Mouse (Mus musculus): ENCODE results near the gene 1110032F04Rik. TPM values are rescaled to one million over a fixed set of nuclear protein-coding genes. Genes with fewer than 3 reads are reported as not detected.

The 1110032F04Rik gene
- 5.1 and 5.3 TPM in 2 replicates for polyA plus RNA-seq (2015; fragmentation: Nextera tagmentation; extraction: Ambion mirVana)

GRCm38 (mm10) chr3:68869211-68869690 lies at the start of gene 1110032F04Rik:
Gene 1110032F04Rik, plus strand, starts transcription at chr3:68869586.
- H3K27ac ChIP-seq (replicated peaks) = peak within 1 kb of the TSS; percentile 77
- under 1% methylated on average over 58 of the region's 62 CpGs for WGBS
- peak within 1 kb of the TSS; percentile 90 for H3K4me2 ChIP-seq
- H3K27me3 ChIP-seq (replicated peaks) = no peaks in the 10 kb centered on the region
- peak within 1 kb of the TSS; percentile 71 for H3K9ac ChIP-seq (replicated peaks)
- peak within 1 kb of the TSS; percentile 75 for H3K4me3 ChIP-seq (replicated peaks)
- H3K4me1 ChIP-seq = peaks cover 19% of the 10 kb centered on the region
- peak; percentile 85 for ATAC-seq (ENCODE audit: low FRiP score)
- H3K9me3 ChIP-seq (replicated peaks) = no peaks in the 10 kb centered on the region
- no peaks in the 10 kb centered on the region for H3K36me3 ChIP-seq

DNA sequence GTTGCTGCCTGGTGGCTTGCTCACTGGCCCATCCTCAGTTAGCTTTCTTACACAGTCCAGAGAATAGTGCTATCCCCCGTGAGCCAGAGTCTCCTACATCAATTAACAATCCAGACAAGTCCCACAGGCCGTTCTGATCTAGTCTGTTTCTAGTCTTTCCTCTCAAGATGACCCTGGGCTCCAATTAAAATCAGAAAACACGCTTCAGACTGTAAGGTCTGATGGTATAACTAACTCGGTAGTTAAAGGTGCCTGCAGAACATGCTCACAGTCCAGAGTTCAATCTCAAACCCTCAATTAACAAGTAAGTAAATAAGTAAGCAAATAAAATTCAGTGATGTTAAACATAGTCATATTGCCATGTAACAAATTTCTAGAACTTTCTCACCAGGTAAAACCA lies 48.0 kb upstream of the 1110032F04Rik start:
- H3K4me3 ChIP-seq (replicated peaks) = no peak overlapping the region
- H3K27me3 ChIP-seq (replicated peaks) = no peaks in the 10 kb centered on the region
- WGBS = 55% methylated on average over 4 of the region's 4 CpGs
- no peaks in the 10 kb centered on the region for H3K36me3 ChIP-seq
- ATAC-seq (ENCODE audit: low FRiP score) = no peak
- no peak overlapping the region for H3K27ac ChIP-seq (replicated peaks)
- no peaks in the 10 kb centered on the region for H3K9me3 ChIP-seq (replicated peaks)
- no peak overlapping the region for H3K9ac ChIP-seq (replicated peaks)
- H3K4me2 ChIP-seq = no peak overlapping the region
- peaks cover 32% of the 10 kb centered on the region for H3K4me1 ChIP-seq

DNA sequence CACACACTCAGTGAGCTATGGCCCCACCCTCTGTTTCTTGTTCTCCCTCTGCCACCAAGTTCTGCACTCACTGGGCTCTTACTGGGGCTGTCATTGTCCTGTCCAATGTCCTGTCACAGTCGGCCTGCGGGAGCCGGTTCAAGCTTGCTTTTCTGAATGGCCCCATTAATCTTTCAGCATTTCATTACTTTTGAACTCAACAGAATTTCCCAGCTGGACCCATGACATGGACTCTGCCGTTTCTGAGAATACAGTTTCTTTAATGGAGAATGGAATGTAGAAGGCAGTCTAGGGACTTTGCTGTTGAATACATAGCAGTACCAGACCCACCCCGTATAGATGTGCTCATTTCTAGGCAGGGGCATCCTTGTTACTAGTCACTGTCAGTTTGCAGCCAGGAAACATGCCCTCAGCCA lies 47.5 kb upstream of the 1110032F04Rik start:
- Histone ChIP-seq H3K4me2 (no peak overlapping the region), H3K27me3 (replicated peaks) (no peaks in the 10 kb centered on the region), H3K36me3 (no peaks in the 10 kb centered on the region), H3K9me3 (replicated peaks) (no peaks in the 10 kb centered on the region), H3K9ac (replicated peaks) (no peak overlapping the region), H3K4me1 (peaks cover 32% of the 10 kb centered on the region), H3K27ac (replicated peaks) (no peak overlapping the region), H3K4me3 (replicated peaks) (no peak overlapping the region)
- 11% methylated on average over 5 of the region's 5 CpGs for WGBS
- ATAC-seq (ENCODE audit: low FRiP score) = no peak

DNA sequence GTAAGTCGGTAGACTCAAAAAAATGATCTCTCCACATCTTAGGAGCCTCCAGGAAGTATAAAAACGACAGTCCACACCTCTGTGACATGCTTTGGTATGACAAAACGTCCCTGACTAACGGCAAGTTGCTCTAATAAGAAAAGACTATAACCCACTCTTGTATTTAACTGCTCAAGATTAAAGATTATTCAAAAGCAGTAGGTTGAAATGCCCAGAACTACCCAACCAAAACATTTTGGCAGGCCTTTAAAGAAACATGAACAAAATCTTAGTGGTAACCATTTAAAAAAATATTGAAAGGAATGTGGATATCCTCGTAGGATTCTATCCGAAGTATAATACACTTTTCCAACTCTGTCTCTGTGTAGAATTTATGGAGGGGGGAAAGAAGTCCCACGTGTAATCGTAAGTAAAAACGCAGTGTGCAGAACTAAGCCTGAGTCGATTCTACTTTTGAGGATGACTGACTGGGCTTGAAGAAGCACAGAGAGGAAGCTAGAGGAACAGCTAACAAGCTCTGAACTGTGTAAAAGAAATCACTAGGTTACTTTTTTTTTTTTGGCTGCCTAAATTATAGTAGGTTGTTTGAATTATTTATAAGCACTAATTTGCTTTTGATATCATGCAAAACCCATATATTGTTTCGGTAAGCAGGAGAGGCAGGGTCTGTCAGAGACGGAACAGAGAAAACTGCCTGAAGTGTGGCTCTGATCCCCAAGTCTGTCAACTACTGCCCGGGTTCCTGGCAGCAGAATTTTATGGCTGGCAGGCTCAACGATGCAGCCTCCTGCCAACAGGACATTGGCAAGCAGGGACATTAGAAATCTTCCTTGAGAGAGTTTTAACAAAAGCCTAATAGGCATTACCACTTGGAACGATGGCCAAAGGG lies 45.3 kb upstream of the 1110032F04Rik start:
- Histone ChIP-seq H3K4me2 (peak overlapping the region; percentile 11), H3K27me3 (replicated peaks) (no peaks in the 10 kb centered on the region), H3K9ac (replicated peaks) (no peak overlapping the region), H3K4me3 (replicated peaks) (no peak overlapping the region), H3K36me3 (no peaks in the 10 kb centered on the region), H3K27ac (replicated peaks) (peak overlapping the region; percentile 71; the same call in 1 of the 2 replicates), H3K9me3 (replicated peaks) (no peaks in the 10 kb centered on the region), H3K4me1 (peaks cover 32% of the 10 kb centered on the region)
- 33% methylated on average over 15 of the region's 15 CpGs for WGBS
- peak; percentile 82 for ATAC-seq (ENCODE audit: low FRiP score)

GRCm38 (mm10) chr3:68824765-68825090 lies 44.7 kb upstream of the 1110032F04Rik start:
- Histone ChIP-seq H3K9ac (replicated peaks) (no peak overlapping the region), H3K4me2 (peak overlapping the region; percentile 11), H3K9me3 (replicated peaks) (no peaks in the 10 kb centered on the region), H3K4me3 (replicated peaks) (no peak overlapping the region), H3K36me3 (no peaks in the 10 kb centered on the region), H3K27me3 (replicated peaks) (no peaks in the 10 kb centered on the region), H3K4me1 (peaks cover 32% of the 10 kb centered on the region), H3K27ac (replicated peaks) (peak overlapping the region; percentile 71)
- ATAC-seq (ENCODE audit: low FRiP score) = peak; percentile 89
- WGBS = 5% methylated on average over 2 of the region's 2 CpGs

DNA sequence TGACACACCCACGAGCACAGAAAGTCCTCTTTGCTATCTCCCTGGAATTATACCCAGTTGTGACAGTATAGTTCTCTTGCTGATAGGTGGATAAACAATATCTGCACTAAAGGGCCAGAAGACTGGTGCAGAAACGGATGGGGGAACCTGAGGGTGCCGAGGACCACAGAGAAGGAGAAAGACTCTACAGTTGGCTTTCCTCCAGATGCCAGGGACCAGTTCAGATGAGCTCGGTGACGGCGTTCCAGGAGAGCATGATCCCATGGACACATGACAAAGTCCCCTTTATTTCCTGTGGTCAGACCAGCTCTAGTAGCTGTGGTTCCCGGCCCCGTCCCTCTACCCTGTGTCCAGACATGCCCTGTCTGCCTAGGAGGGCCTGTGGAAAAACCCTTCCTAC lies 44.2 kb upstream of the 1110032F04Rik start:
- Histone ChIP-seq H3K27ac (replicated peaks) (peak overlapping the region; percentile 71), H3K4me3 (replicated peaks) (no peak overlapping the region), H3K9me3 (replicated peaks) (no peaks in the 10 kb centered on the region), H3K4me1 (peaks cover 32% of the 10 kb centered on the region), H3K27me3 (replicated peaks) (no peaks in the 10 kb centered on the region), H3K9ac (replicated peaks) (no peak overlapping the region), H3K4me2 (peak overlapping the region; percentile 11; the same call in 1 of the 2 replicates), H3K36me3 (no peaks in the 10 kb centered on the region)
- 22% methylated on average over 8 of the region's 8 CpGs for WGBS
- ATAC-seq (ENCODE audit: low FRiP score) = peak; percentile 45; the same call in 1 of the 2 replicates

GRCm38 (mm10) chr3:68827671-68828070 lies 41.7 kb upstream of the 1110032F04Rik start:
- peaks cover 26% of the 10 kb centered on the region for H3K4me1 ChIP-seq
- 94% methylated on average over 5 of the region's 5 CpGs for WGBS
- no peaks in the 10 kb centered on the region for H3K36me3 ChIP-seq
- H3K9ac ChIP-seq (replicated peaks) = no peak overlapping the region
- ATAC-seq (ENCODE audit: low FRiP score) = no peak
- H3K4me2 ChIP-seq = no peak overlapping the region
- no peaks in the 10 kb centered on the region for H3K9me3 ChIP-seq (replicated peaks)
- H3K27me3 ChIP-seq (replicated peaks) = no peaks in the 10 kb centered on the region
- no peak overlapping the region for H3K4me3 ChIP-seq (replicated peaks)
- H3K27ac ChIP-seq (replicated peaks) = no peak overlapping the region

DNA sequence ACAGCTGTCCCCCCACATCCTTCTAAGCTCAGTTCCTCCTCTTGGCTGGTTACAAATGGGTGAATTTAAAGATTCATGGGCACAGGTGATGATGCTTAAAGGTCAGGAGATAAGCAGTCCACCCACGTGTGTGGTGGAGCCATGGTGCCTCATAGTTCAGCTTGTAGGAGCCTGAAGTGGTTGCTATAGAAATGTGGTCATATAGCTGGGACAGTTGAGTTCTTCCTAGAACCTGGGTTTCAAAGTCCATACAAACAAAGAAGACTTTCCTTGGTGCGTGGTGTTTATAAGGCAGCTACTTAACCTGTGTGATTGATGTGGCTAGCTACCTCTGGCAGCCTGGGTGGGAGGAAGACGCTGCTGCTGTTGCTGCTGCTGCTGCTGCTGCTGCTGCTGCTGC lies 39.4 kb upstream of the 1110032F04Rik start:
- 74% methylated on average over 3 of the region's 3 CpGs for WGBS
- no peak overlapping the region for H3K9ac ChIP-seq (replicated peaks)

DNA sequence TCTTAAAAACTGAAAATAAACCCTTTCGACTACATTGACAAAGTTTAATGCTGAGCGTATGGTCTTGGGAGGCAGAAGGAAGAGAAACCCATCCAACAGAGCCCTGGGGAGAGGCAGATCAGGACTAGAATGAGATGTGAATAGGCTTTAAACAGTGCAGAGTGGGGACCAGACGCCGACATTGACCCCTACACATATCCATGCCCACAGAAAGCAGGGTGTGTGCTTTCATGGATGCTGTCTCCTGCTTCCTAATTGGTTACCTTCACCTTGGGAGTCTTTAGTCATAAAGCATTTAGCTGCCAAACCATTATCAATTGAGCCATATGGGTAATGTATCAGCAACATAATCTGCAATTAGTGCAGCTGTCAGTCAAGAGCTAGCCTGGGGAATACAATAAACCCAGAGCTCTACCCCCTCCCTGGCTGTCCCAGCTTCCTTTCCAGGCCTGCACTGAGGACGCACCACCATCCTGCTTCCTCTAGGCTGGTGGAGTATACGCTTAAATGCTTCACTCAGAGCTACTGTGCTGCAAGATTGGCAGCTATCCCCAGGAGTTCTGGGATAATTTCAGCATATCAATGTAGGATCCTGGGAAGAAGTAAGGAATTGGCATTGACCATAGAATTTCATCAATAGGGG lies 32.4 kb upstream of the 1110032F04Rik start:
- Histone ChIP-seq H3K4me2 (no peak overlapping the region), H3K27me3 (replicated peaks) (no peaks in the 10 kb centered on the region), H3K27ac (replicated peaks) (no peak overlapping the region), H3K9ac (replicated peaks) (no peak overlapping the region), H3K4me1 (peaks cover 3% of the 10 kb centered on the region; the same call in 1 of the 2 replicates), H3K9me3 (replicated peaks) (no peaks in the 10 kb centered on the region), H3K36me3 (no peaks in the 10 kb centered on the region), H3K4me3 (replicated peaks) (no peak overlapping the region)
- WGBS = 64% methylated on average over 6 of the region's 6 CpGs
- no peak for ATAC-seq (ENCODE audit: low FRiP score)

More for the DNA sequence above, 39.4 kb upstream of the 1110032F04Rik start:
- H3K4me3 ChIP-seq (replicated peaks) = no peak overlapping the region
- no peaks in the 10 kb centered on the region for H3K9me3 ChIP-seq (replicated peaks)
- no peaks in the 10 kb centered on the region for H3K36me3 ChIP-seq
- ATAC-seq (ENCODE audit: low FRiP score) = no peak
- H3K27ac ChIP-seq (replicated peaks) = no peak overlapping the region
- no peak overlapping the region for H3K4me2 ChIP-seq
- H3K4me1 ChIP-seq = peaks cover 6% of the 10 kb centered on the region
- H3K27me3 ChIP-seq (replicated peaks) = no peaks in the 10 kb centered on the region

- ATAC-seq (ENCODE audit: low FRiP score) = no peak
- no peaks in the 10 kb centered on the region for H3K36me3 ChIP-seq
- H3K4me2 ChIP-seq = no peak overlapping the region
- no peaks in the 10 kb centered on the region for H3K9me3 ChIP-seq (replicated peaks)
- H3K27ac ChIP-seq (replicated peaks) = no peak overlapping the region
- H3K4me3 ChIP-seq (replicated peaks) = no peak overlapping the region
- H3K9ac ChIP-seq (replicated peaks) = no peak overlapping the region
- H3K27me3 ChIP-seq (replicated peaks) = no peaks in the 10 kb centered on the region
- WGBS = 38% methylated on average over 4 of the region's 4 CpGs
- peaks cover 3% of the 10 kb centered on the region; the same call in 1 of the 2 replicates for H3K4me1 ChIP-seq
Measured at GRCm38 (mm10) chr3:68840206-68840605, 29.2 kb upstream of the 1110032F04Rik start.

DNA sequence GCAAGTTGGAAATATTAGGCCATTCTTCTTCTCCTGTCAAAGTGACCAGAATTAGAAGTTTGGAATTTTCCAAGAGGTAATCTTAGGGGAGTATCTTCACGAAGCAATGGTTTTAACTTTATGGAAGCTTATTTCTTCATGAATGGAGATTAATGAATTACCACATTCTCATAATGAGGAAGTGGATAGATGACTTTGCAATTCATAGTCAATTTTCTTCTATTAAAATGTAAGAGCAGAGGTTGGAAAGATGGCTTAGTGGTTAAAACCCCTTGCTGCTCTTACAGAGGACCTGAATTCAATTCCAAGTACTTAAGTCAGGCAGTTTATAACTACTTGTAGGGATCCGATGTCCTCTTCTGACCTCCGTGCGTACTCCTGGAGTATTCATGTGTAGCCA lies 25.4 kb upstream of the 1110032F04Rik start:
- ATAC-seq (ENCODE audit: low FRiP score) = no peak
- Histone ChIP-seq H3K27ac (replicated peaks) (no peak overlapping the region), H3K9me3 (replicated peaks) (no peaks in the 10 kb centered on the region), H3K36me3 (no peaks in the 10 kb centered on the region), H3K27me3 (replicated peaks) (no peaks in the 10 kb centered on the region), H3K4me2 (no peak overlapping the region), H3K4me1 (peaks cover 3% of the 10 kb centered on the region; the same call in 1 of the 2 replicates), H3K4me3 (replicated peaks) (no peak overlapping the region), H3K9ac (replicated peaks) (no peak overlapping the region)
- WGBS = 95% methylated on average over 4 of the region's 4 CpGs

- Histone ChIP-seq H3K27ac (replicated peaks) (no peak overlapping the region), H3K9me3 (replicated peaks) (no peaks in the 10 kb centered on the region), H3K27me3 (replicated peaks) (no peaks in the 10 kb centered on the region), H3K9ac (replicated peaks) (no peak overlapping the region), H3K4me1 (no peaks in the 10 kb centered on the region), H3K36me3 (no peaks in the 10 kb centered on the region), H3K4me2 (no peak overlapping the region), H3K4me3 (replicated peaks) (no peak overlapping the region)
- no peak for ATAC-seq (ENCODE audit: low FRiP score)
- 65% methylated on average over 3 of the region's 3 CpGs for WGBS
Measured at GRCm38 (mm10) chr3:68848323-68848722, 21.1 kb upstream of the 1110032F04Rik start.

Data from neural tube, embryonic 15.5 days (tissue).